Mouse (Mus musculus) embryonic facial prominence, embryonic 11.5 days (tissue): Measurements from ENCODE around the gene Aatf. TPM values are rescaled to one million over a fixed set of nuclear protein-coding genes. Genes with fewer than 3 reads are reported as not detected.

ENCODE experiments used
- ATAC-seq: fragments of 200-750 bp; cut with Nextera tagmentation; replicated peaks from 2 replicates; pipeline ENCODE4 v1.8.0; 2017; ENCODE audit warnings: low read depth; ENCODE audit not compliant: insufficient number of reproducible peaks, low FRiP score, low TSS enrichment
- DNase-seq: peaks from one replicate; pipeline ENCODE4 v3.0.0-alpha.2; 2015; ENCODE audit warnings: low spot score
- H3K27ac ChIP-seq: fragments of 300-500 bp; sonication (generic); replicated peaks from 2 replicates; pipeline ENCODE4 v1.5.1; 2014; ENCODE audit warnings: mild to moderate bottlenecking, low read depth, low read length, control low read depth
- H3K27me3 ChIP-seq: fragments of 300-500 bp; sonication (generic); 2 replicates; pipeline ENCODE4 v1.6.1; 2014; ENCODE audit warnings: mild to moderate bottlenecking, low read length, moderate library complexity, mixed read lengths; ENCODE audit not compliant: control insufficient read depth, insufficient read depth
- H3K36me3 ChIP-seq: fragments of 300-500 bp; sonication (generic); replicated peaks from 2 replicates; pipeline ENCODE4 v1.6.1; 2014; ENCODE audit warnings: low read depth, mild to moderate bottlenecking, low read length, moderate library complexity, mixed read lengths; ENCODE audit not compliant: control insufficient read depth, insufficient read depth
- H3K4me1 ChIP-seq: fragments of 300-500 bp; sonication (generic); 2 replicates; pipeline ENCODE4 v1.6.1; 2014; ENCODE audit warnings: low read length, mixed read lengths; ENCODE audit not compliant: control insufficient read depth, insufficient read depth
- H3K4me2 ChIP-seq: fragments of 300-500 bp; sonication (generic); 2 replicates; pipeline ENCODE4 v1.6.1; 2014; ENCODE audit warnings: low read depth, mild to moderate bottlenecking, control low read depth, low read length, moderate library complexity
- H3K4me3 ChIP-seq: fragments of 300-500 bp; sonication (generic); 2 replicates; pipeline ENCODE4 v1.5.1; 2014; ENCODE audit warnings: low read depth, low read length, control low read depth
- H3K9ac ChIP-seq: fragments of 300-500 bp; sonication (generic); replicated peaks from 2 replicates; pipeline ENCODE4 v1.6.1; 2014; ENCODE audit warnings: mild to moderate bottlenecking, control low read depth, low read length
- H3K9me3 ChIP-seq: fragments of 300-500 bp; sonication (generic); replicated peaks from 2 replicates; pipeline ENCODE4 v1.6.1; 2016; ENCODE audit warnings: mild to moderate bottlenecking, low read length, inconsistent platforms, mixed read lengths; ENCODE audit not compliant: control insufficient read depth
- WGBS: fragments of 180-500 bp; shearing (Covaris S2); extraction: QIAGEN DNeasy Blood & Tissue Kit; methylation state at CpG from one replicate; pipeline ENCODE4 v1.1.7; 2014; 5-methylcytosine and 5-hydroxymethylcytosine counted together
- polyA plus RNA-seq: library from polyadenylated mRNA; unstranded; fragments of >200 nt; fragmentation: Nextera tagmentation; extraction: Ambion mirVana; gene quantifications from 2 replicates; pipeline ENCODE4 v1.2.1, GENCODE M21; 2014

Gene Aatf
- polyA plus RNA-seq, 1 experiment from 2014 or later: 56.6 TPM

GRCm38 (mm10) chr11:84496901-84497300, 16.4 kb downstream of the Aatf start:
- H3K9ac ChIP-seq: no peak overlapping the region
- no peak overlapping the region for H3K4me2 ChIP-seq
- H3K27ac ChIP-seq: no peak overlapping the region
- H3K4me1 ChIP-seq: no peaks in the 10 kb centered on the region
- no peak for ATAC-seq
- H3K4me3 ChIP-seq: no peak overlapping the region
- no peaks in the 10 kb centered on the region for H3K9me3 ChIP-seq
- H3K36me3 ChIP-seq: no peaks in the 10 kb centered on the region
- DNase-seq: no peak
- no peaks in the 10 kb centered on the region for H3K27me3 ChIP-seq

- ATAC-seq (no peak), DNase-seq (no peak)
- Histone ChIP-seq H3K4me2 (no peak overlapping the region), H3K27ac (no peak overlapping the region), H3K36me3 (no peaks in the 10 kb centered on the region), H3K4me3 (no peak overlapping the region), H3K4me1 (no peaks in the 10 kb centered on the region), H3K9ac (no peak overlapping the region), H3K27me3 (no peaks in the 10 kb centered on the region), H3K9me3 (no peaks in the 10 kb centered on the region)
- 72% methylated on average over 4 of the region's 4 CpGs for WGBS
These were observed 17.5 kb downstream of the Aatf start for GRCm38 (mm10) chr11:84495774-84496173.

- Histone ChIP-seq H3K4me1 (no peaks in the 10 kb centered on the region), H3K4me2 (no peak overlapping the region), H3K9ac (no peak overlapping the region), H3K9me3 (no peaks in the 10 kb centered on the region), H3K4me3 (no peak overlapping the region), H3K36me3 (no peaks in the 10 kb centered on the region), H3K27me3 (no peaks in the 10 kb centered on the region), H3K27ac (no peak overlapping the region)
- DNase-seq (no peak), ATAC-seq (no peak)
- 68% methylated on average over 7 of the region's 7 CpGs for WGBS
These were observed 31.7 kb downstream of the Aatf start for GRCm38 (mm10) chr11:84481661-84482060.

- 91% methylated on average over 3 of the region's 3 CpGs for WGBS
- Histone ChIP-seq H3K27me3 (no peaks in the 10 kb centered on the region), H3K4me2 (no peak overlapping the region), H3K9me3 (no peaks in the 10 kb centered on the region), H3K36me3 (no peaks in the 10 kb centered on the region), H3K9ac (no peak overlapping the region), H3K4me3 (no peak overlapping the region), H3K4me1 (no peaks in the 10 kb centered on the region), H3K27ac (no peak overlapping the region)
- DNase-seq (no peak), ATAC-seq (no peak)
These were observed 32.9 kb downstream of the Aatf start for GRCm38 (mm10) chr11:84480451-84480850.

GRCm38 (mm10) chr11:84476641-84477040, 36.7 kb downstream of the Aatf start:
- H3K4me3 ChIP-seq: no peak overlapping the region
- no peak for DNase-seq

DNA sequence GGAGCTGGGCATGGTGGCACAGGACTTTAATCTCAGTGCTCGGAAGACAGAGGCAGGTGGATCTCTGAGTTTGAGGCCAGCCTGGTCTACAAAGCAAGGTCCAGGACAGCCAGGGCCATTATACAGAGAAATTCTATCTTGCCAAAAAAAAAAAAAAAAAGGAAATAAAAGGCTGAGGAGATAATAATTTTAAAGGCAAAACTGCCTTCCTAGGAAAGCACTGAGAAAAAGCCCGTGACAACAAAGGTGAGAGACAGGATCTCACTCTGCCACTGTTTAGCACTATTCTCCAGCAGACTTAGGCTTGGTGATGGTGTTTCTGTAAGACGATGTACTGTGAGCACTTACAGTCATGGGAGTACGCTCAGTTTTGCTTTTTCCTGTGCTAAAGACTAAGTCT, 37.3 kb downstream of the Aatf start:
- no peak overlapping the region for H3K4me2 ChIP-seq
- no peak overlapping the region for H3K4me3 ChIP-seq
- H3K27ac ChIP-seq: no peak overlapping the region
- H3K9me3 ChIP-seq: no peaks in the 10 kb centered on the region
- 90% methylated on average over 4 of the region's 4 CpGs for WGBS
- no peak for DNase-seq
- H3K9ac ChIP-seq: no peak overlapping the region
- H3K36me3 ChIP-seq: no peaks in the 10 kb centered on the region
- no peaks in the 10 kb centered on the region for H3K4me1 ChIP-seq
- no peak for ATAC-seq
- no peaks in the 10 kb centered on the region for H3K27me3 ChIP-seq

More at GRCm38 (mm10) chr11:84476641-84477040, 36.7 kb downstream of the Aatf start:
- Histone ChIP-seq H3K27ac (no peak overlapping the region), H3K36me3 (no peaks in the 10 kb centered on the region), H3K4me1 (no peaks in the 10 kb centered on the region), H3K9me3 (no peaks in the 10 kb centered on the region), H3K9ac (no peak overlapping the region), H3K27me3 (no peaks in the 10 kb centered on the region), H3K4me2 (no peak overlapping the region)
- WGBS: 91% methylated on average over 2 of the region's 2 CpGs
- no peak for ATAC-seq

DNA sequence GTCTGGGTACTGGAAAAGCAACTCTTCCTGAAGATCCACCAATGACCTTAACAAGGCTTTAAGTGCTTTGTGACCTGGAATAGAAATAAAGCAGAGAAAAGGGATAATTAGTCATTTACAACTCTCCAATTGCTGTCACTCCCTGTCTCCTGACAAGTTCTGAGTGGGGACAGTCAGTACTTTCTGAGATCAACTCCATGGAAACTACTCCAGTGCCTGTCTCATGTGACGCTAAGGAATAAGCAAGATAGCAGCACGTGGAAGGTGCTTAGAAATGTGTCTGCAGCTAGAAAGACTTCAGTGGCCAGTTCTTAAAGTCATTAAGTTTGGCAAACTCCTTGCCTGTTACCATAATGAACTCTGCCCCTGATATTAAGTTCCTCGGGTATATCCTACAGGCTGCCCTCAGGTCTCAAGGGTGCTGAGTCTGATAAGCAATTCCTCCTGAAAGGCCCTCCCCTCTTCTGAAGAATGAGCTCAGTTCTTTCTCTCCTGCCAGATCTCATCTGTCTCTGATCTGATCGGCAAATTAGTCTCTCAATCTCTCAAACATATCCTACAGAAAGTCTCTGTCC, 40.1 kb downstream of the Aatf start:
- Histone ChIP-seq H3K4me1 (no peaks in the 10 kb centered on the region), H3K36me3 (no peaks in the 10 kb centered on the region), H3K9me3 (no peaks in the 10 kb centered on the region), H3K27ac (no peak overlapping the region), H3K27me3 (no peaks in the 10 kb centered on the region), H3K9ac (no peak overlapping the region), H3K4me3 (no peak overlapping the region), H3K4me2 (no peak overlapping the region)
- no peak for ATAC-seq
- 76% methylated on average over 4 of the region's 4 CpGs for WGBS
- no peak for DNase-seq

GRCm38 (mm10) chr11:84464571-84464970, 48.8 kb downstream of the Aatf start:
- Histone ChIP-seq H3K36me3 (peaks cover 2% of the 10 kb centered on the region; the same call in 1 of the 2 replicates), H3K4me1 (no peaks in the 10 kb centered on the region), H3K4me2 (no peak overlapping the region), H3K9me3 (no peaks in the 10 kb centered on the region), H3K27ac (no peak overlapping the region), H3K27me3 (no peaks in the 10 kb centered on the region), H3K9ac (no peak overlapping the region), H3K4me3 (no peak overlapping the region)
- 81% methylated on average over 5 of the region's 5 CpGs for WGBS
- ATAC-seq: no peak
- no peak for DNase-seq
